Mouse (Mus musculus): ENCODE measurements around the gene Mdga1. TPM values are rescaled to one million over a fixed set of nuclear protein-coding genes. Genes with fewer than 3 reads are reported as not detected.

Mdga1 gene
- polyA plus RNA-seq, 2 experiments: 0.75 to 1.7 TPM

- H3K4me1 ChIP-seq (replicated peaks; ENCODE audit: control insufficient read depth in 2 of 2, insufficient read depth in 2 of 2, low read length in 1 of 2): peaks cover 22 to 36% of the 10 kb centered on the region in 2 experiments
- H3K36me3 ChIP-seq (replicated peaks; ENCODE audit: control insufficient read depth, insufficient read depth, low read depth): no peaks in the 10 kb centered on the region
- no peaks in the 10 kb centered on the region for H3K9me3 ChIP-seq (ENCODE audit: control insufficient read depth, low read length)
- no peaks in the 10 kb centered on the region for H3K27me3 ChIP-seq (ENCODE audit: control insufficient read depth, insufficient read depth, low read length)
- H3K4me2 ChIP-seq (ENCODE audit: low read depth): no peak overlapping the region
- no peak overlapping the region for H3K4me3 ChIP-seq (ENCODE audit: insufficient read depth in 1 of 2, low read depth in 2 of 2, low read length in 2 of 2)
- no peak for ATAC-seq (ENCODE audit: insufficient read depth)
- no peak overlapping the region for H3K27ac ChIP-seq
- H3K9ac ChIP-seq (replicated peaks): no peak overlapping the region
- DNase-seq (ENCODE audit: low read depth in 3 of 3, low spot score in 3 of 3): no peak
- 47% methylated on average over 7 of the region's 7 CpGs for WGBS (ENCODE audit: insufficient replicate concordance)
- TF ChIP-seq CTCF (IDR thresholded peaks at IDR 0.05; ENCODE audit: low read depth) (peak; percentile 83), EP300 (IDR thresholded peaks at IDR 0.05; ENCODE audit: low read depth) (no peak)
Observed at GRCm38 (mm10) chr17:29864440-29864839, 105.4 kb downstream of the Mdga1 start.

- peak; percentile 94 for ATAC-seq (ENCODE audit: insufficient read depth)
- peak; percentile 92 to 95 (median 94) for DNase-seq (ENCODE audit: low read depth in 3 of 3, low spot score in 3 of 3)
- Histone ChIP-seq H3K9me3 (ENCODE audit: control insufficient read depth, low read length) (no peaks in the 10 kb centered on the region), H3K27ac (peak overlapping the region; percentile 86), H3K36me3 (replicated peaks; ENCODE audit: control insufficient read depth, insufficient read depth, low read depth) (no peaks in the 10 kb centered on the region), H3K4me2 (ENCODE audit: low read depth) (peak overlapping the region; percentile 48), H3K4me3 (ENCODE audit: insufficient read depth in 1 of 2, low read depth in 2 of 2, low read length in 2 of 2) (peak overlapping the region; percentile 11 to 12; a peak in 1 of 4 replicates), H3K9ac (replicated peaks) (peak overlapping the region; percentile 38), H3K27me3 (ENCODE audit: control insufficient read depth, insufficient read depth, low read length) (no peaks in the 10 kb centered on the region), H3K4me1 (replicated peaks; ENCODE audit: control insufficient read depth in 2 of 2, insufficient read depth in 2 of 2, low read length in 1 of 2) (peaks cover 61 to 76% of the 10 kb centered on the region in 2 experiments)
- TF ChIP-seq EP300 (IDR thresholded peaks at IDR 0.05; ENCODE audit: low read depth): peak; percentile 100
- peak; percentile 37; the same call in 1 of the 2 replicates for TF ChIP-seq CTCF (IDR thresholded peaks at IDR 0.05; ENCODE audit: low read depth)
- 6% methylated on average over 13 of the region's 13 CpGs for WGBS (ENCODE audit: insufficient replicate concordance)
Observed at GRCm38 (mm10) chr17:29859788-29860283, 110.1 kb downstream of the Mdga1 start.

- Histone ChIP-seq H3K36me3 (replicated peaks; ENCODE audit: control insufficient read depth, insufficient read depth, low read depth) (no peaks in the 10 kb centered on the region), H3K4me1 (replicated peaks; ENCODE audit: control insufficient read depth in 2 of 2, insufficient read depth in 2 of 2, low read length in 1 of 2) (peaks cover 68 to 78% of the 10 kb centered on the region in 2 experiments), H3K9me3 (ENCODE audit: control insufficient read depth, low read length) (no peaks in the 10 kb centered on the region), H3K27ac (peak overlapping the region; percentile 86), H3K4me3 (ENCODE audit: insufficient read depth in 1 of 2, low read depth in 2 of 2, low read length in 2 of 2) (no peak overlapping the region), H3K4me2 (ENCODE audit: low read depth) (peak overlapping the region; percentile 48), H3K27me3 (ENCODE audit: control insufficient read depth, insufficient read depth, low read length) (no peaks in the 10 kb centered on the region), H3K9ac (replicated peaks) (peak overlapping the region; percentile 11)
- TF ChIP-seq EP300 (IDR thresholded peaks at IDR 0.05; ENCODE audit: low read depth): no peak
- TF ChIP-seq CTCF (IDR thresholded peaks at IDR 0.05; ENCODE audit: low read depth): peak; percentile 88
- WGBS (ENCODE audit: insufficient replicate concordance): 59% methylated on average over 3 of the region's 3 CpGs
- ATAC-seq (ENCODE audit: insufficient read depth) (no peak), DNase-seq (ENCODE audit: low read depth in 3 of 3, low spot score in 3 of 3) (peak; percentile 56 to 62 (median 59))
Observed at GRCm38 (mm10) chr17:29858764-29859163, 111.1 kb downstream of the Mdga1 start.

- WGBS (ENCODE audit: insufficient replicate concordance): 46% methylated on average over 18 of the region's 18 CpGs
- Histone ChIP-seq H3K27me3 (ENCODE audit: control insufficient read depth, insufficient read depth, low read length) (no peaks in the 10 kb centered on the region), H3K27ac (no peak overlapping the region; the same call in 1 of the 2 replicates), H3K4me3 (ENCODE audit: insufficient read depth in 1 of 2, low read depth in 2 of 2, low read length in 2 of 2) (no peak overlapping the region), H3K36me3 (replicated peaks; ENCODE audit: control insufficient read depth, insufficient read depth, low read depth) (no peaks in the 10 kb centered on the region), H3K4me1 (replicated peaks; ENCODE audit: control insufficient read depth in 2 of 2, insufficient read depth in 2 of 2, low read length in 1 of 2) (peaks cover 64 to 71% of the 10 kb centered on the region in 2 experiments), H3K9me3 (ENCODE audit: control insufficient read depth, low read length) (no peaks in the 10 kb centered on the region), H3K9ac (replicated peaks) (no peak overlapping the region), H3K4me2 (ENCODE audit: low read depth) (no peak overlapping the region)
- no peak for TF ChIP-seq CTCF (IDR thresholded peaks at IDR 0.05; ENCODE audit: low read depth)
- no peak for TF ChIP-seq EP300 (IDR thresholded peaks at IDR 0.05; ENCODE audit: low read depth)
- DNase-seq (ENCODE audit: low read depth in 3 of 3, low spot score in 3 of 3) (peak in 1 of 3 experiments; percentile 40), ATAC-seq (ENCODE audit: insufficient read depth) (no peak)
Observed at GRCm38 (mm10) chr17:29855702-29856580, 113.9 kb downstream of the Mdga1 start.

GRCm38 (mm10) chr17:29854835-29855234 is 115.1 kb downstream of the Mdga1 start:
- H3K9ac ChIP-seq (replicated peaks): peak overlapping the region; percentile 25
- H3K4me1 ChIP-seq (replicated peaks; ENCODE audit: control insufficient read depth in 2 of 2, insufficient read depth in 2 of 2, low read length in 1 of 2): peaks cover 59 to 70% of the 10 kb centered on the region in 2 experiments
- ATAC-seq (ENCODE audit: insufficient read depth): no peak

More at GRCm38 (mm10) chr17:29854835-29855234, 115.1 kb downstream of the Mdga1 start:
- H3K27me3 ChIP-seq (ENCODE audit: control insufficient read depth, insufficient read depth, low read length): no peaks in the 10 kb centered on the region
- TF ChIP-seq CTCF (IDR thresholded peaks at IDR 0.05; ENCODE audit: low read depth): no peak
- TF ChIP-seq EP300 (IDR thresholded peaks at IDR 0.05; ENCODE audit: low read depth): no peak
- no peaks in the 10 kb centered on the region for H3K9me3 ChIP-seq (ENCODE audit: control insufficient read depth, low read length)
- H3K36me3 ChIP-seq (replicated peaks; ENCODE audit: control insufficient read depth, insufficient read depth, low read depth): no peaks in the 10 kb centered on the region
- peak overlapping the region; percentile 52 for H3K27ac ChIP-seq
- 80% methylated on average over 4 of the region's 4 CpGs for WGBS (ENCODE audit: insufficient replicate concordance)
- no peak overlapping the region for H3K4me3 ChIP-seq (ENCODE audit: insufficient read depth in 1 of 2, low read depth in 2 of 2, low read length in 2 of 2)
- H3K4me2 ChIP-seq (ENCODE audit: low read depth): peak overlapping the region; percentile 42
- no peak for DNase-seq (ENCODE audit: low read depth in 3 of 3, low spot score in 3 of 3)
